Mouse (Mus musculus) bone marrow macrophage, adult 2 months (primary cell): Measurements from ENCODE around the gene Plppr1.

Source experiments
- CTCF ChIP-seq: IDR thresholded peaks from 2 replicates; pipeline ENCODE4 v1.5.1; 2012; ENCODE audit warnings: low read depth, mild to moderate bottlenecking, low read length, moderate library complexity
- POLR2A ChIP-seq: IDR thresholded peaks from 2 replicates; pipeline ENCODE4 v1.6.1; 2012; ENCODE audit warnings: mild to moderate bottlenecking, low read depth, low read length, borderline replicate concordance

DNA sequence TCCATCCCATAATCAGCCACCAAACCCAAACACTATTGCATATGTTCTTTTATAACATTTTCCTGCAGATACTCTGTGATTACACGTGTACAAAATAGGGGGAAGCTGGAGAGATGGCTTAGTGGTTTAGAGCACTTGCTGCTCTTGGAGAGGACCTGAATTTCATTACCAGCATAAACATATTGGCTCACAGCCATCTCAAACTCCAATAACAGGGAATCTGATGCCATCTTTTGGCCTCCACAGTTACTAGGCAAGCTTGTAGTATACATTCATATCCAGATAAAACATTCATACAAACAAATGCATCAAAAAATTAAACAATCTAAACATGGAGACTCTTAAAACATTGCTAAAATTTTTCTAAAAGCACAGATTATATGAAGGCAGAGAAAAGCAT, 240.5 kb downstream of the Plppr1 start:
- TF ChIP-seq CTCF, result no peak
- TF ChIP-seq POLR2A, result no peak
